Mouse (Mus musculus) thymus, postnatal 36 days (tissue): ENCODE measurements around the gene Artn.

ENCODE experiments used
- DNase-seq, 2 experiments: peaks; one replicate each; pipeline ENCODE4 v3.0.0; 2022; ENCODE audit warnings: mixed read lengths in 2 of 2

Gene Artn

DNA sequence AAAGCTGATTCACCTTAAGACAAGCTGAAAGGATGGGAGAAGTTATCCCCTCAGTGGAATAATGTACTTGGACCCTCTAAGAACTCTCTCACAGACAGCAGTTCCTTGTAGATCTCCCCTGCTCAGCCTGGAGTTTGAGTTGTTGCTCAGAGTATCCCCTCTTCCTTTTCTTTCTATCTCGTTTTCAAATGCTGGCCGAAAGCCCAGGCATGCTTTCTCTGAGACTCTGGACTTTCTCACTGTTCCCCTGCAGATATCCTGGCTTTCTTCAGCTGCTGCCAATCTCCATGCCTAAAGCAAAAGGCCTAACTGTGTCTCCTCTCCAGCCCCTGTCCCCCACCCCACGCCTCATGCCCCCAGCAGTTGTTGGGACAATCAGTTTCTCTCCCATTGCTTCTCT lies 11.3 kb downstream of the Artn start:
- no peak for DNase-seq

GRCm38 (mm10) chr4:117917847-117918246 lies 11.7 kb downstream of the Artn start:
- DNase-seq: no peak

GRCm38 (mm10) chr4:117917402-117917801 lies 12.2 kb downstream of the Artn start:
- no peak for DNase-seq

GRCm38 (mm10) chr4:117916386-117916785 lies 13.2 kb downstream of the Artn start:
- no peak for DNase-seq

DNA sequence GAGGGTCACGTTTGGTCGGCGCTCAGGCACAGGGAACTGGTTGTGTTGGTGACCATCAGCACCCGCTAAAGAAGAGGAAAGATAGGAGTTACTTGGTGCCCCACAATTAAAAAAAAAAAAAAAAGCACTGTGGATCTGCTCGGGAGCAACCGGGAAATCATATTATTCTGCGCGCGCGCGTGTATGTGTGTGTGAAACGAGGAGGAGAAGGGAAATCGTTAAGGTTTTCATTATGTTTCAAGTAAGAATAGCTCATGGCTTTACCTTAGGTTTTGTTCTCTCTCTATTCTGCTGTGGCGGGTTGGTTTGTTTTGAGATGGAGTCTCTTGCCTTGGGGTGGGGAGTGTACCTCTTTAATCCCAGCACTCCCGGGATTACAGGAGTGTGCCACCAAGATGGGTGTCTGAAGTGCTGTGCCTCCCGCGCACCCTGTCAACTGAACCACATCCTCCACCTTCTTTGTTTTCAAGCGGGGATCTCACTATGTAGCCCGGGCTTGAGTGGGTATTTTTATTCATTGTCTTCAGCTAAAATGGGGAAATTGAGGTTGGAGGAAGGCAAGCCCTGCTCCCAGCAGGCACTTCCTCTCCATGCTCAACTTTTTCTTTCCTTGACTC lies 14.0 kb downstream of the Artn start:
- peak; percentile 16 to 20 for DNase-seq

- peak; percentile 92 to 94 for DNase-seq
These were observed 14.7 kb downstream of the Artn start, which contains the start of gene Ipo13 for GRCm38 (mm10) chr4:117914591-117915442. Gene Ipo13, minus strand, starts transcription at chr4:117914999.

- no peak for DNase-seq
These were observed 15.5 kb downstream of the Artn start for GRCm38 (mm10) chr4:117914031-117914430.

- DNase-seq: no peak
These were observed 16.1 kb downstream of the Artn start for GRCm38 (mm10) chr4:117913421-117913820.

GRCm38 (mm10) chr4:117912685-117913273 lies 16.8 kb downstream of the Artn start:
- DNase-seq: no peak

DNA sequence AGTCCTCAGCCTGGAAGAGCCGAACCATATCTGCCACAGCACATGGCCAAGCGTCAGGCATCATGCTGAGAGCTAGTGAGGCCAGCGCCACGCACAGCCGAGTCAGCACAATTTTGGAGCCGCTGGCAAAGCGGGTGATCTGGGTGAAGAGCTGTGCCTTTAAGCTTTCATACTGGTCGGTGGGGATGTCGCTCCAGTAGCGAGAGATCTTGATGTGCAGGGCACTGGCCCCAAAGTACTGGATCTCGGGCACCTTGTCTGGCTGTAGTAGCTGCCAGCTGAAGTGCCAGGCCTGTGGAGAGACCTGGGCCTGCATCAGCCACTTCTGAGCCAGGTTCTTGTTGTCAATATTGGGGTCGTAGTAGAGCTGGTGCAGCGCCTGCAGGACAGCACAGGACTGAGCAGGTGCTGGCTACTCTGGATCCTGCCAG lies 17.4 kb downstream of the Artn start:
- no peak for DNase-seq

GRCm38 (mm10) chr4:117908834-117909453 lies 20.6 kb downstream of the Artn start:
- no peak for DNase-seq

DNA sequence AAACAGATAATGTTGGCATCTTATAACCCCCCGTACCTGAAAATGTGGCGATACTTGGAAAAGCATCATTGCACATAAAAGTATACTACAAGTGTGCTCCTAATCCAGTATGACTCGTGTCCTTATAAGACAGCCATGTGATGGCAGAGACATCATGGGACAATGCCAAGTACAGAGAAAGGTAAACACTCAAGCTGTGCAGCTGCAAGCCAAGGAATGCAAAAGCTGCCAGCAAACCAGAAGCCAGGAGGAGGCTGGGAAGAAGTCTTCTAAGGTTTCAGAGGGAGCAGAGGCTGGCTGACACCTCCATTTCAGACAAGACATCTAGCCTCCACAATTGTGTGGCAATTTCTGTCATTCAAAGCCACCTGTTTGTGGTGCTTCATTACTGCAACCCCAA lies 23.4 kb downstream of the Artn start:
- DNase-seq: no peak

- no peak for DNase-seq
These were observed 24.8 kb downstream of the Artn start for GRCm38 (mm10) chr4:117904761-117905160.

GRCm38 (mm10) chr4:117904094-117904493 lies 25.5 kb downstream of the Artn start:
- no peak for DNase-seq

DNA sequence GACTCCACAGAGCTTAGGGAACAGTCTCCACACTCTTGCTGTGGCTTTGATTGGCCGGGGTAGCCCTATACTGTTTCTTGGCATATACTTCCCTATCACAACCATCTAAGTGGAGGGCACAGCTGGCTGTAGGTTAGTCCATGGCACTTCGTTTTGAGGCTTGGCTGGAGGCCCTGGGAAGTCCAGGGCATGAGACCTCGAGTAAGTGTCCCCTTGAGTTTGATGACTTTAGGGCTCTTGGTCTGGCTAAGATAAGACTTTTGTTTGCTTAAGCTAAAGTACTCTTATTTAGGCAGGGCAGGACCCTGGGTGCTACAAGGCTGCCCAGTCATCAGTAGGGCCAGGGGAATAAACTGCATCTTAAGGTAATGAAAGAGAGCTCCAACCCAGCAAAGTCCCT lies 31.5 kb downstream of the Artn start:
- no peak for DNase-seq

DNA sequence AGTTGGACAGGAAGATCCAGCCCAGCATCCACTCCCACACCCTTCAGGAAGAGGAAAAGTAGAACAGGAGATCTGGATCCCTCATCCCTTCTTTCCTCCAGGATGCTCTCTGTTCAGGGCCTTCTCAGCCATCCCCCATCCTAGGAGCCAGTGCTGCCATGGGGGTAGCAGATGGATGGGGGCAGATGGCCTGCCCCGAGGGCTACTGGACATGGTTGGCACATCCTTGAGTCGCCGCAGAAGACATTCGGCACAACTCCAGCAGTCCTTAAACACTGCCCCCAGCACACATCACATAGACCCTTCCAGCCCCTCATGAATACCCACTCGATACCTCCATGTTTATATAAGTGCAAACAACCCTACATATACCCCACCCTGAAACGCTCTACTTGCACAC lies 33.5 kb downstream of the Artn start:
- DNase-seq: no peak

- no peak for DNase-seq
These were observed 34.2 kb downstream of the Artn start for GRCm38 (mm10) chr4:117895339-117895738.

- DNase-seq: no peak
These were observed 35.0 kb downstream of the Artn start for GRCm38 (mm10) chr4:117894601-117895000.

GRCm38 (mm10) chr4:117893376-117893775 lies 36.2 kb downstream of the Artn start:
- DNase-seq: peak; percentile 61 to 63

DNA sequence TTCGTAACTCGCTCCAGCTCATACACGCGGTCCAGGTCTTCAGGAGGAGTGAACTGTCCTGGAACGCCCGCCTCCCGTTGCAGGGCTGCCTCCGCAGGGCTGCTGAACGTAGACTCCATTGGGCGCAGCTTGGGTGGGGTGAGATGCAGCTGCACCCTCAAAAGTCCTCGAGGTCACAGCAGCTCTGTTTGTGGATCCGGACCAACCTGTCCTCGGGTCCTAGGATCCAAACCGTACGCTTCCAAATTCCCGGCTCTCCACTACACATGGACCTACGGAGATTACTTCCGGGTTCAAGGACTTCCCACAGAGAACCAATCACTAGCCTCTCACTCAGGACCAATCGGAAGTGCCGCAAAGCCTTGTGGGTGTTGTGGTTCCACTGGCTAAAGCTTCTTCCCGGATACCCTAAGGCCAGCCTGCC lies 37.8 kb downstream of the Artn start, which contains the start of gene Dph2:
Dph2 (minus strand) TSS at position 295 of the 424 bp plus-strand sequence.
- peak; percentile 71 to 82 for DNase-seq

- DNase-seq: no peak
These were observed 38.8 kb downstream of the Artn start for GRCm38 (mm10) chr4:117890750-117891149.

GRCm38 (mm10) chr4:117890031-117890430 lies 39.5 kb downstream of the Artn start:
- DNase-seq: no peak

- DNase-seq: no peak
These were observed 40.1 kb downstream of the Artn start for GRCm38 (mm10) chr4:117889471-117889870.
